Mouse (Mus musculus): ENCODE results near the gene Rundc3b. TPM values are rescaled to one million over a fixed set of nuclear protein-coding genes. Genes with fewer than 3 reads are reported as not detected.

Rundc3b gene
- polyA plus RNA-seq (2012; rRNA removed): 0.09 and 0.13 TPM in 2 replicates

GRCm38 (mm10) chr5:8622596-8623231, at the start of gene Rundc3b:
Rundc3b (minus strand) TSS chr5:8622952.

GRCm38 (mm10) chr5:8659911-8660737, 37.4 kb upstream of the Rundc3b start, which contains the start of gene Abcb1a:
Abcb1a (plus strand) TSS chr5:8660077.

Other genes with a start within 250 kb of the Rundc3b start
- gene Dbf4, start 200.2 kb downstream of the Rundc3b start, polyA plus RNA-seq (2012; rRNA removed): 12.9 and 14.0 TPM in 2 replicates
- 2.3 and 2.9 TPM in 2 replicates for gene Slc25a40, start 200.1 kb downstream of the Rundc3b start, polyA plus RNA-seq (2012; rRNA removed)
- 1.4 and 1.7 TPM in 2 replicates for gene Abcb1a, start 37.1 kb upstream of the Rundc3b start, polyA plus RNA-seq (2012; rRNA removed)
- 0.40 and 0.46 TPM in 2 replicates for gene Abcb1b, start 175.2 kb upstream of the Rundc3b start, polyA plus RNA-seq (2012; rRNA removed)